Mouse (Mus musculus) kidney, embryonic 15.5 days (tissue): Measurements from ENCODE around the gene Cfap97d2. TPM values are rescaled to one million over a fixed set of nuclear protein-coding genes. Genes with fewer than 3 reads are reported as not detected.
"Not testable (repeated sequence)": the region's sequence is repeated elsewhere in the genome, so short reads cannot be mapped to it uniquely, and the experiment has no call there.

ENCODE experiments used
- ATAC-seq: fragments of 200-750 bp; cut with Nextera tagmentation; replicated peaks from 2 replicates; pipeline ENCODE4 v1.8.0; 2017; ENCODE audit warnings: moderate TSS enrichment; ENCODE audit not compliant: low FRiP score
- H3K27ac ChIP-seq: fragments of 300-500 bp; sonication (generic); 2 replicates; pipeline ENCODE4 v1.5.1; 2015; ENCODE audit warnings: mild to moderate bottlenecking, inconsistent platforms
- H3K27me3 ChIP-seq: fragments of 300-500 bp; sonication (generic); 2 replicates; pipeline ENCODE4 v1.6.1; 2015; ENCODE audit warnings: inconsistent platforms
- H3K36me3 ChIP-seq: fragments of 300-500 bp; sonication (generic); 2 replicates; pipeline ENCODE4 v1.6.1; 2015; ENCODE audit warnings: inconsistent platforms
- H3K4me1 ChIP-seq: fragments of 300-500 bp; sonication (generic); 2 replicates; pipeline ENCODE4 v1.6.1; 2015; ENCODE audit warnings: inconsistent platforms
- H3K4me2 ChIP-seq: fragments of 300-500 bp; sonication (generic); 2 replicates; pipeline ENCODE4 v1.6.1; 2015; ENCODE audit warnings: moderate library complexity, mild to moderate bottlenecking, inconsistent platforms
- H3K4me3 ChIP-seq: fragments of 300-500 bp; sonication (generic); replicated peaks from 2 replicates; pipeline ENCODE4 v1.5.1; 2015; ENCODE audit warnings: mild to moderate bottlenecking, inconsistent platforms
- H3K9ac ChIP-seq: fragments of 300-500 bp; sonication (generic); 2 replicates; pipeline ENCODE4 v1.6.1; 2015; ENCODE audit warnings: mild to moderate bottlenecking, inconsistent platforms
- H3K9me3 ChIP-seq: fragments of 300-500 bp; sonication (generic); replicated peaks from 2 replicates; pipeline ENCODE4 v1.6.1; 2016; ENCODE audit warnings: inconsistent platforms
- WGBS: fragments of 180-500 bp; shearing (Covaris S2); methylation state at CpG from one replicate; pipeline ENCODE4 v1.1.7; 2015; ENCODE audit warnings: mixed read lengths; 5-methylcytosine and 5-hydroxymethylcytosine counted together
- polyA plus RNA-seq: library from polyadenylated mRNA; unstranded; fragments of >200 nt; fragmentation: Nextera tagmentation; extraction: Ambion mirVana; gene quantifications from 2 replicates; pipeline ENCODE4 v1.2.1, GENCODE M21; 2015

Gene Cfap97d2
- polyA plus RNA-seq, 1 experiment from 2014 or later: not detected

- H3K27ac ChIP-seq: no peak overlapping the region
- H3K36me3 ChIP-seq: no peaks in the 10 kb centered on the region
- 82% methylated on average over 4 of the region's 4 CpGs for WGBS
- no peak overlapping the region for H3K4me2 ChIP-seq
- no peaks in the 10 kb centered on the region for H3K9me3 ChIP-seq
- H3K4me1 ChIP-seq: peaks cover 13% of the 10 kb centered on the region
- no peak overlapping the region for H3K9ac ChIP-seq
- no peaks in the 10 kb centered on the region for H3K27me3 ChIP-seq
- H3K4me3 ChIP-seq: no peak overlapping the region
- ATAC-seq: no peak
Measured at GRCm38 (mm10) chr8:13704301-13704700, 1.4 kb upstream of the Cfap97d2 start.

GRCm38 (mm10) chr8:13706918-13707317, 1.2 kb downstream of the Cfap97d2 start:
- no peaks in the 10 kb centered on the region for H3K9me3 ChIP-seq
- no peaks in the 10 kb centered on the region for H3K27me3 ChIP-seq
- no peaks in the 10 kb centered on the region for H3K36me3 ChIP-seq
- H3K4me1 ChIP-seq: peaks cover 13% of the 10 kb centered on the region
- ATAC-seq: no peak
- no peak overlapping the region for H3K4me3 ChIP-seq
- H3K4me2 ChIP-seq: no peak overlapping the region
- no peak overlapping the region for H3K27ac ChIP-seq
- no peak overlapping the region for H3K9ac ChIP-seq
- 88% methylated on average over 5 of the region's 5 CpGs for WGBS

GRCm38 (mm10) chr8:13708514-13708913, 2.8 kb downstream of the Cfap97d2 start:
- 90% methylated on average over 5 of the region's 5 CpGs for WGBS
- no peaks in the 10 kb centered on the region for H3K9me3 ChIP-seq
- H3K36me3 ChIP-seq: no peaks in the 10 kb centered on the region
- no peak overlapping the region for H3K4me3 ChIP-seq
- H3K9ac ChIP-seq: no peak overlapping the region
- no peak for ATAC-seq
- no peak overlapping the region for H3K4me2 ChIP-seq
- no peaks in the 10 kb centered on the region for H3K27me3 ChIP-seq
- H3K4me1 ChIP-seq: peaks cover 5% of the 10 kb centered on the region
- H3K27ac ChIP-seq: no peak overlapping the region

- H3K27ac ChIP-seq: no peak overlapping the region
- H3K4me2 ChIP-seq: no peak overlapping the region
- no peaks in the 10 kb centered on the region for H3K9me3 ChIP-seq
- no peak overlapping the region for H3K4me3 ChIP-seq
- ATAC-seq: no peak
- H3K27me3 ChIP-seq: no peaks in the 10 kb centered on the region
- H3K9ac ChIP-seq: no peak overlapping the region
- 94% methylated on average over 8 of the region's 8 CpGs for WGBS
- no peaks in the 10 kb centered on the region for H3K4me1 ChIP-seq
- H3K36me3 ChIP-seq: no peaks in the 10 kb centered on the region
Measured at GRCm38 (mm10) chr8:13718980-13719379, 13.3 kb downstream of the Cfap97d2 start.

GRCm38 (mm10) chr8:13725722-13726121, 20.0 kb downstream of the Cfap97d2 start:
- Histone ChIP-seq H3K27me3 (no peaks in the 10 kb centered on the region), H3K4me2 (no peak overlapping the region), H3K9ac (no peak overlapping the region), H3K4me1 (no peaks in the 10 kb centered on the region), H3K4me3 (no peak overlapping the region), H3K27ac (no peak overlapping the region), H3K36me3 (no peaks in the 10 kb centered on the region), H3K9me3 (no peaks in the 10 kb centered on the region)
- no peak for ATAC-seq

- Histone ChIP-seq H3K9ac (no peak overlapping the region), H3K9me3 (no peaks in the 10 kb centered on the region), H3K4me3 (no peak overlapping the region), H3K27me3 (no peaks in the 10 kb centered on the region), H3K36me3 (no peaks in the 10 kb centered on the region), H3K27ac (no peak overlapping the region), H3K4me2 (no peak overlapping the region), H3K4me1 (no peaks in the 10 kb centered on the region)
- ATAC-seq: no peak
- WGBS: 51% methylated on average over 10 of the region's 10 CpGs
Measured at GRCm38 (mm10) chr8:13727469-13728094, 21.9 kb downstream of the Cfap97d2 start.

- H3K4me2 ChIP-seq: no peak overlapping the region
- peak overlapping the region; percentile 75 for H3K27ac ChIP-seq
- no peaks in the 10 kb centered on the region for H3K27me3 ChIP-seq
- ATAC-seq: peak; percentile 78
- no peaks in the 10 kb centered on the region for H3K36me3 ChIP-seq
- WGBS: 8% methylated on average over 6 of the region's 6 CpGs
- no peaks in the 10 kb centered on the region for H3K9me3 ChIP-seq
- no peak overlapping the region for H3K4me3 ChIP-seq
- H3K4me1 ChIP-seq: peaks cover 10% of the 10 kb centered on the region
- H3K9ac ChIP-seq: no peak overlapping the region
Measured at GRCm38 (mm10) chr8:13740323-13740770, 34.7 kb downstream of the Cfap97d2 start.

- no peak overlapping the region for H3K4me2 ChIP-seq
- ATAC-seq: no peak
- no peak overlapping the region for H3K4me3 ChIP-seq
- no peak overlapping the region for H3K9ac ChIP-seq
- H3K27me3 ChIP-seq: no peaks in the 10 kb centered on the region
- H3K36me3 ChIP-seq: no peaks in the 10 kb centered on the region
- 69% methylated on average over 7 of the region's 7 CpGs for WGBS
- no peaks in the 10 kb centered on the region for H3K9me3 ChIP-seq
- H3K27ac ChIP-seq: peak overlapping the region; percentile 75
- peaks cover 12% of the 10 kb centered on the region for H3K4me1 ChIP-seq
Measured at GRCm38 (mm10) chr8:13740817-13741613, 35.3 kb downstream of the Cfap97d2 start.

- H3K4me2 ChIP-seq, H3K27me3 ChIP-seq, H3K9ac ChIP-seq, H3K9me3 ChIP-seq, H3K4me3 ChIP-seq, H3K27ac ChIP-seq, ATAC-seq, H3K36me3 ChIP-seq: not testable (repeated sequence)
- 85% methylated on average over 5 of the region's 6 CpGs for WGBS
- H3K4me1 ChIP-seq: peaks cover 17% of the 10 kb centered on the region
Measured at GRCm38 (mm10) chr8:13746212-13746611, 40.5 kb downstream of the Cfap97d2 start.

- no peaks in the 10 kb centered on the region for H3K9me3 ChIP-seq
- H3K27me3 ChIP-seq: no peaks in the 10 kb centered on the region
- no peak for ATAC-seq
- H3K4me2 ChIP-seq: peak overlapping the region; percentile 25; the same call in 1 of the 2 replicates
- no peaks in the 10 kb centered on the region for H3K36me3 ChIP-seq
- 0% methylated on average over 3 of the region's 3 CpGs for WGBS
- no peak overlapping the region for H3K9ac ChIP-seq
- peak overlapping the region; percentile 48; the same call in 1 of the 2 replicates for H3K27ac ChIP-seq
- H3K4me3 ChIP-seq: no peak overlapping the region
- peaks cover 17% of the 10 kb centered on the region for H3K4me1 ChIP-seq
Measured at GRCm38 (mm10) chr8:13747626-13748025, 41.9 kb downstream of the Cfap97d2 start.

GRCm38 (mm10) chr8:13753680-13754079, 48.0 kb downstream of the Cfap97d2 start:
- Histone ChIP-seq H3K4me1 (peaks cover 10% of the 10 kb centered on the region), H3K9me3 (no peaks in the 10 kb centered on the region), H3K9ac (no peak overlapping the region), H3K27me3 (no peaks in the 10 kb centered on the region), H3K36me3 (no peaks in the 10 kb centered on the region), H3K4me3 (no peak overlapping the region), H3K27ac (no peak overlapping the region), H3K4me2 (no peak overlapping the region)
- 25% methylated on average over 2 of the region's 2 CpGs for WGBS
- ATAC-seq: no peak

- Histone ChIP-seq H3K9me3 (no peaks in the 10 kb centered on the region), H3K9ac (no peak overlapping the region), H3K4me1 (peaks cover 19% of the 10 kb centered on the region), H3K27me3 (no peaks in the 10 kb centered on the region), H3K27ac (no peak overlapping the region), H3K4me2 (no peak overlapping the region), H3K4me3 (no peak overlapping the region), H3K36me3 (peaks cover 12% of the 10 kb centered on the region)
- no peak for ATAC-seq
- 67% methylated on average over 7 of the region's 7 CpGs for WGBS
Measured at GRCm38 (mm10) chr8:13756480-13756879, 50.8 kb downstream of the Cfap97d2 start.
